19 mouse cellular contexts compared by ENCODE assay signal in genomic region chr9:95521031-95521430, GRCm38 (mm10). TPM values are rescaled to one million over a fixed set of nuclear protein-coding genes. Genes with fewer than 3 reads are reported as not detected.
DNase-seq lines count a peak whose midpoint lies in the region; ATAC-seq and TF ChIP-seq lines count a peak whose summit lies in the region.
"Had no signal": no experiment of that assay in that cellular context is flagged by ENCODE, and none has a peak within 500 bp of the region (broad histone marks: within the 10 kb centered on the region; RNA-seq: fewer than 3 reads in every experiment).

No protein-coding gene starts in this region.

- in situ Hi-C loops in ES-E14 (cut with MboI; ENCODE audit: low sequenced_read_pairs in 2 of 2, unreplicated experiment in 2 of 2): no loop called here

- no peak overlapping the region for H3K9ac ChIP-seq in kidney, embryonic 15.5 days
- H3K9ac ChIP-seq in ES-Bruce4 (ENCODE audit: low read depth, poor library complexity, severe bottlenecking) (peak overlapping the region; percentile 53), ES-E14 (ENCODE audit: insufficient read depth, low read depth, low read length, poor library complexity, severe bottlenecking) (peak overlapping the region; percentile 79)
- H3K9ac ChIP-seq in hindbrain, postnatal 0 days (replicated peaks; ENCODE audit: low read length): no peak overlapping the region
- H3K9ac ChIP-seq: embryonic facial prominence, embryonic 12.5 days; forebrain, embryonic 15.5 days; heart, embryonic 12.5 days; hindbrain, embryonic 14.5 days had no signal

- DNase-seq in kidney, postnatal 25 days: no peak
- no peak for DNase-seq in ES-E14 (ENCODE audit: low read depth, low spot score)
- peak; percentile 54 for DNase-seq in brain, adult 2 months (ENCODE audit: low read depth, low spot score)
- DNase-seq in gastrocnemius, adult 8-10 months (ENCODE audit: low spot score in 2 of 2): no peak
- no peak for DNase-seq in hindbrain, postnatal 0 days (ENCODE audit: low spot score)
- DNase-seq: adrenal gland, postnatal 25 days; cerebellum, adult 11-12 months; cerebellum, postnatal 25 days; gastrocnemius, postnatal 10 days; heart, adult 2 months had no signal

- 0 out of 2 replicates have a peak, but pooled peaks have one; percentile 9 for ATAC-seq in kidney, embryonic 15.5 days (replicated peaks; ENCODE audit: low FRiP score)
- no peak for ATAC-seq in hindbrain, postnatal 0 days
- ATAC-seq: activated CD4-positive, CD25-positive, alpha-beta regulatory T cell, adult 4 months; forebrain, embryonic 15.5 days; intestine, embryonic 16.5 days had no signal

- no peaks in the 10 kb centered on the region for H3K27me3 ChIP-seq in kidney, embryonic 15.5 days
- no peaks in the 10 kb centered on the region for H3K27me3 ChIP-seq in ES-Bruce4 (ENCODE audit: control insufficient read depth, insufficient read depth, low read length, poor library complexity, severe bottlenecking)
- H3K27me3 ChIP-seq in hindbrain, postnatal 0 days (ENCODE audit: insufficient read depth, low read length): no peaks in the 10 kb centered on the region
- H3K27me3 ChIP-seq: embryonic facial prominence, embryonic 12.5 days; forebrain, embryonic 15.5 days; heart, embryonic 12.5 days had no signal

- H3K9me3 ChIP-seq in kidney, embryonic 15.5 days (replicated peaks): no peaks in the 10 kb centered on the region
- no peaks in the 10 kb centered on the region for H3K9me3 ChIP-seq in ES-Bruce4 (replicated peaks; ENCODE audit: control insufficient read depth, insufficient read depth, low read length, poor library complexity, severe bottlenecking)
- no peaks in the 10 kb centered on the region for H3K9me3 ChIP-seq in ES-E14 (ENCODE audit: control insufficient read depth, insufficient read depth, low read depth, low read length)
- H3K9me3 ChIP-seq in hindbrain, postnatal 0 days (ENCODE audit: low read length): no peaks in the 10 kb centered on the region
- H3K9me3 ChIP-seq: embryonic facial prominence, embryonic 12.5 days; forebrain, embryonic 15.5 days; heart, embryonic 12.5 days; hindbrain, embryonic 10.5 days had no signal

- H3K4me1 ChIP-seq in kidney, embryonic 15.5 days: peaks cover 6% of the 10 kb centered on the region; the same call in 1 of the 2 replicates
- peaks cover 3% of the 10 kb centered on the region for H3K4me1 ChIP-seq in ES-Bruce4 (ENCODE audit: control insufficient read depth, insufficient read depth, low read length)
- H3K4me1 ChIP-seq in ES-E14 (ENCODE audit: control insufficient read depth in 2 of 2, insufficient read depth in 2 of 2, low read length in 2 of 2, poor library complexity in 1 of 2): peaks cover 7 to 11% of the 10 kb centered on the region in 2 experiments
- no peaks in the 10 kb centered on the region for H3K4me1 ChIP-seq in hindbrain, postnatal 0 days (ENCODE audit: insufficient read depth, low read length)
- H3K4me1 ChIP-seq: embryonic facial prominence, embryonic 12.5 days; forebrain, embryonic 15.5 days; heart, embryonic 12.5 days; hindbrain, embryonic 10.5 days had no signal

- H3K4me2 ChIP-seq in kidney, embryonic 15.5 days: no peak overlapping the region
- no peak overlapping the region for H3K4me2 ChIP-seq in hindbrain, postnatal 0 days (ENCODE audit: low read depth, low read length)
- H3K4me2 ChIP-seq: embryonic facial prominence, embryonic 12.5 days; forebrain, embryonic 15.5 days; heart, embryonic 12.5 days; hindbrain, embryonic 14.5 days had no signal

- no peak for TF ChIP-seq CTCF in ES-Bruce4 (IDR thresholded peaks at IDR 0.05; ENCODE audit: low read depth, low read length)
- no peak for TF ChIP-seq CTCF in hindbrain, postnatal 0 days (IDR thresholded peaks at IDR 0.05; ENCODE audit: low read depth)

- H3K4me3 ChIP-seq in kidney, embryonic 15.5 days (replicated peaks): no peak overlapping the region
- H3K4me3 ChIP-seq in ES-Bruce4 (ENCODE audit: low read depth, low read length) (no peak overlapping the region; the same call in 1 of the 2 replicates), ES-E14 (ENCODE audit: insufficient read depth in 1 of 2, low read depth in 1 of 2, low read length in 2 of 2, poor library complexity in 1 of 2, severe bottlenecking in 1 of 2) (peak overlapping the region in 1 of 2 experiments; percentile 35; a peak in 2 of 4 replicates)
- H3K4me3 ChIP-seq in hindbrain, postnatal 0 days (ENCODE audit: low read length): no peak overlapping the region
- H3K4me3 ChIP-seq: embryonic facial prominence, embryonic 12.5 days; forebrain, embryonic 15.5 days; heart, adult 2 months; heart, embryonic 12.5 days; hindbrain, embryonic 10.5 days had no signal

- 86% methylated on average over 8 of the region's 8 CpGs for WGBS in kidney, embryonic 15.5 days
- 86% methylated on average over 8 of the region's 8 CpGs for WGBS in hindbrain, postnatal 0 days

- 0 out of 2 replicates have a peak overlapping the region, but pooled peaks have one; percentile 37 for H3K27ac ChIP-seq in kidney, embryonic 15.5 days
- H3K27ac ChIP-seq in ES-Bruce4 (ENCODE audit: insufficient read depth, low read length) (peak overlapping the region; percentile 79), ES-E14 (ENCODE audit: insufficient read depth, low read depth, low read length, poor library complexity, severe bottlenecking) (peak overlapping the region; percentile 84; the same call in 1 of the 2 replicates)
- no peak overlapping the region for H3K27ac ChIP-seq in hindbrain, postnatal 0 days
- H3K27ac ChIP-seq: embryonic facial prominence, embryonic 12.5 days; forebrain, embryonic 15.5 days; heart, adult 2 months; hindbrain, embryonic 10.5 days; hindbrain, embryonic 14.5 days had no signal

- TF ChIP-seq POLR2A in ES-Bruce4 (IDR thresholded peaks at IDR 0.05; ENCODE audit: insufficient read depth, low read length): no peak

- no peak for TF ChIP-seq EP300 in ES-Bruce4 (IDR thresholded peaks at IDR 0.05; ENCODE audit: insufficient read depth, low read depth, low read length)

- no peaks in the 10 kb centered on the region for H3K36me3 ChIP-seq in kidney, embryonic 15.5 days
- H3K36me3 ChIP-seq in ES-Bruce4 (ENCODE audit: control insufficient read depth, insufficient read depth, low read length, poor library complexity, severe bottlenecking): no peaks in the 10 kb centered on the region
- no peaks in the 10 kb centered on the region for H3K36me3 ChIP-seq in ES-E14 (ENCODE audit: control insufficient read depth, insufficient read depth, low read length, poor library complexity, severe bottlenecking)
- H3K36me3 ChIP-seq in hindbrain, postnatal 0 days (ENCODE audit: insufficient read depth, low read length): no peaks in the 10 kb centered on the region
- H3K36me3 ChIP-seq: embryonic facial prominence, embryonic 12.5 days; forebrain, embryonic 15.5 days; heart, embryonic 12.5 days; hindbrain, embryonic 10.5 days had no signal

TF ChIP-seq in ES-E14, 5 proteins besides CTCF, POLR2A, EP300 and RAD21:
- TF ChIP-seq MAFK (IDR thresholded peaks at IDR 0.05; ENCODE audit: insufficient read depth, low read depth, low read length) (no peak), ZNF384 (IDR thresholded peaks at IDR 0.05; ENCODE audit: low read depth, low read length) (no peak), CHD2 (IDR thresholded peaks at IDR 0.05; ENCODE audit: low read depth, low read length) (no peak), ZC3H11A (IDR thresholded peaks at IDR 0.05; ENCODE audit: borderline replicate concordance, low read depth, low read length) (no peak), HCFC1 (IDR thresholded peaks at IDR 0.05; ENCODE audit: borderline replicate concordance, insufficient read depth, low read length) (no peak)

RNA-seq across cellular contexts. Expression of gene U2surp, which starts 9.2 kb away (rescaled TPM):
- polyA plus RNA-seq in kidney, embryonic 15.5 days (2015; fragmentation: Nextera tagmentation; extraction: Ambion mirVana): 135 and 177 TPM in 2 replicates
- polyA plus RNA-seq in ES-Bruce4 (2011; ENCODE audit: insufficient read depth, insufficient read length, low read depth, missing spikeins): 173 and 190 TPM in 2 replicates
- total RNA-seq in ES-E14 (2012; rRNA removed): 88.7 and 95.3 TPM in 2 replicates
- total RNA-seq in gastrocnemius, adult 8-10 months (2022): 10 to 100 TPM; 20.8 to 27.5 (median 25.5) TPM
- total RNA-seq in hindbrain, postnatal 0 days (2014; rRNA removed): 30.2 and 35.2 TPM in 2 replicates
- 122 and 128 TPM in 2 replicates for polyA plus RNA-seq in hindbrain, postnatal 0 days (2015; fragmentation: Nextera tagmentation; extraction: Ambion mirVana)

RNA-seq across cellular contexts. Expression of gene Paqr9, which starts 38.4 kb away (rescaled TPM):
- polyA plus RNA-seq in kidney, embryonic 15.5 days (2015; fragmentation: Nextera tagmentation; extraction: Ambion mirVana): 0.95 and 1.1 TPM in 2 replicates
- polyA plus RNA-seq in ES-Bruce4 (2011; ENCODE audit: insufficient read depth, insufficient read length, low read depth, missing spikeins): 0.15 and 0.30 TPM in 2 replicates
- total RNA-seq in ES-E14 (2012; rRNA removed): 0.58 TPM in 2 replicates
- 1 to 10 TPM; 1.9 to 3.7 (median 2.3) TPM for total RNA-seq in gastrocnemius, adult 8-10 months (2022)
- 22.2 and 22.3 TPM in 2 replicates for total RNA-seq in hindbrain, postnatal 0 days (2014; rRNA removed)
- 5.9 and 6.0 TPM in 2 replicates for polyA plus RNA-seq in hindbrain, postnatal 0 days (2015; fragmentation: Nextera tagmentation; extraction: Ambion mirVana)

Comparison
In these comparisons a context has a peak if more than half of its experiments do, and no peak if none do; other contexts are left out.
1. H3K9ac ChIP-seq: peak in ES-Bruce4 (single experiment) and ES-E14 (single experiment); none in kidney, embryonic 15.5 days (single experiment) and hindbrain, postnatal 0 days (single experiment).